Mouse (Mus musculus) midbrain, postnatal 0 days (tissue): ENCODE measurements at regions not wholly inside any gene's neighbourhood (a gene's known extent, or its start where the extent isn't known, plus 50 kb on each side); places are given as distances from the start of the nearest gene placed in this dataset.
A peak's percentile ranks its signal among the peaks of the same experiment; 100 is the strongest.

Experiments used
- ATAC-seq: fragments of 200-750 bp; cut with Nextera tagmentation; 2 replicates; pipeline ENCODE4 v1.8.0; 2017; ENCODE audit warnings: moderate number of reproducible peaks, mild to moderate bottlenecking, moderate TSS enrichment, moderate library complexity; ENCODE audit not compliant: low FRiP score
- DNase-seq: peaks from one replicate; pipeline ENCODE4 v3.0.0-alpha.2; 2015; ENCODE audit warnings: low spot score
- H3K27ac ChIP-seq: fragments of 300-500 bp; sonication (generic); 2 replicates; pipeline ENCODE4 v1.5.1; 2014; ENCODE audit warnings: low read depth, mild to moderate bottlenecking, low read length, mixed read lengths
- H3K27me3 ChIP-seq: fragments of 300-500 bp; sonication (generic); 2 replicates; pipeline ENCODE4 v1.6.1; 2014; ENCODE audit warnings: low read length, control low read depth, mixed read lengths; ENCODE audit not compliant: insufficient read depth
- H3K36me3 ChIP-seq: fragments of 300-500 bp; sonication (generic); 2 replicates; pipeline ENCODE4 v1.6.1; 2014; ENCODE audit warnings: low read length, control low read depth, mixed read lengths; ENCODE audit not compliant: insufficient read depth
- H3K4me1 ChIP-seq: fragments of 300-500 bp; sonication (generic); 2 replicates; pipeline ENCODE4 v1.6.1; 2014; ENCODE audit warnings: mild to moderate bottlenecking, control low read depth, antibody characterized with exemption, low read length, mixed read lengths; ENCODE audit not compliant: insufficient read depth
- H3K4me2 ChIP-seq: fragments of 300-500 bp; sonication (generic); 2 replicates; pipeline ENCODE4 v1.6.1; 2014; ENCODE audit warnings: low read depth, mild to moderate bottlenecking, low read length, mixed read lengths; ENCODE audit not compliant: poor library complexity, severe bottlenecking
- H3K4me3 ChIP-seq: fragments of 300-500 bp; sonication (generic); 2 replicates; pipeline ENCODE4 v1.5.1; 2014; ENCODE audit warnings: low read depth, mild to moderate bottlenecking, low read length, moderate library complexity
- H3K9ac ChIP-seq: fragments of 300-500 bp; sonication (generic); replicated peaks from 2 replicates; pipeline ENCODE4 v1.6.1; 2014; ENCODE audit warnings: mild to moderate bottlenecking, low read length, moderate library complexity, mixed read lengths; ENCODE audit not compliant: poor library complexity, severe bottlenecking
- H3K9me3 ChIP-seq: fragments of 300-500 bp; sonication (generic); 2 replicates; pipeline ENCODE4 v1.6.1; 2016; ENCODE audit warnings: low read length, control low read depth
- CTCF ChIP-seq: IDR thresholded peaks from 2 replicates; pipeline ENCODE4 v1.5.1; 2016; ENCODE audit warnings: antibody characterized with exemption, mild to moderate bottlenecking
- WGBS: fragments of 180-500 bp; shearing (Covaris S2); extraction: QIAGEN DNeasy Blood & Tissue Kit; methylation state at CpG from one replicate; pipeline ENCODE4 v1.1.7; 2014; 5-methylcytosine and 5-hydroxymethylcytosine counted together

- no peak for ATAC-seq
- Histone ChIP-seq H3K27ac (no peak overlapping the region), H3K27me3 (no peaks in the 10 kb centered on the region), H3K36me3 (no peaks in the 10 kb centered on the region), H3K9ac (no peak overlapping the region), H3K4me2 (no peak overlapping the region), H3K4me1 (no peaks in the 10 kb centered on the region), H3K4me3 (no peak overlapping the region), H3K9me3 (no peaks in the 10 kb centered on the region)
- TF ChIP-seq CTCF = no peak
- WGBS = 8% methylated on average over 3 of the region's 3 CpGs
- no peak for DNase-seq
Observed at GRCm38 (mm10) chr15:63052570-63053255, 792.3 kb downstream of the Gsdmc2 start.

DNA sequence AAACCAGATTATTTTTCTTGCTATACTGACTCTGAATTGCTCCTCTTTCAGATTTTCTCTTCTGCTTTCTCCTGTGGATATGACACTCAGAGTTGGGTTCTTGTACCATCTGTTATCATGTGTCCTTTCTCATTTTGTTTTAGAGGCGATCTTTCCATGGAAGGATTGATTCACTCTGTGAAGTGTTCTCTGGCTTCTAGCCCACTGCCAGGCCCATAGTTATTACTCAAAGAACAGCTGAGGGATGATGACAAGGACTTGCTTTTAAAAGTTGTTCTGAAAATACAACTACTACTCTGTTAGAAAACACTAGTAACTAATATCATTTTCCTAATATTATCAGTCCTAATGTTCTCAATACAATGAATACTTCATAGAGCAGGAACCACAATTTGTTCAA lies 794.9 kb downstream of the Gsdmc2 start:
- Histone ChIP-seq H3K9me3 (no peaks in the 10 kb centered on the region), H3K27me3 (no peaks in the 10 kb centered on the region), H3K4me1 (no peaks in the 10 kb centered on the region), H3K36me3 (no peaks in the 10 kb centered on the region), H3K27ac (no peak overlapping the region), H3K9ac (no peak overlapping the region), H3K4me3 (no peak overlapping the region), H3K4me2 (no peak overlapping the region)
- DNase-seq = no peak
- TF ChIP-seq CTCF = no peak
- 95% methylated on average over 1 of the region's 1 CpGs for WGBS
- no peak for ATAC-seq

GRCm38 (mm10) chr15:63042367-63042766 lies 802.6 kb downstream of the Gsdmc2 start:
- no peaks in the 10 kb centered on the region for H3K9me3 ChIP-seq
- no peaks in the 10 kb centered on the region for H3K36me3 ChIP-seq
- TF ChIP-seq CTCF = no peak
- DNase-seq = no peak
- no peak overlapping the region for H3K9ac ChIP-seq
- H3K27ac ChIP-seq = no peak overlapping the region
- H3K4me3 ChIP-seq = no peak overlapping the region
- no peaks in the 10 kb centered on the region for H3K27me3 ChIP-seq
- ATAC-seq = no peak
- no peak overlapping the region for H3K4me2 ChIP-seq
- H3K4me1 ChIP-seq = no peaks in the 10 kb centered on the region

GRCm38 (mm10) chr15:63036241-63036640 lies 808.7 kb downstream of the Gsdmc2 start:
- H3K4me2 ChIP-seq = no peak overlapping the region
- no peaks in the 10 kb centered on the region for H3K27me3 ChIP-seq
- no peak overlapping the region for H3K4me3 ChIP-seq
- no peak overlapping the region for H3K9ac ChIP-seq
- WGBS = 87% methylated on average over 7 of the region's 7 CpGs
- TF ChIP-seq CTCF = no peak
- no peaks in the 10 kb centered on the region for H3K9me3 ChIP-seq
- H3K36me3 ChIP-seq = no peaks in the 10 kb centered on the region
- ATAC-seq (no peak), DNase-seq (peak; percentile 69)
- no peak overlapping the region for H3K27ac ChIP-seq
- H3K4me1 ChIP-seq = no peaks in the 10 kb centered on the region

DNA sequence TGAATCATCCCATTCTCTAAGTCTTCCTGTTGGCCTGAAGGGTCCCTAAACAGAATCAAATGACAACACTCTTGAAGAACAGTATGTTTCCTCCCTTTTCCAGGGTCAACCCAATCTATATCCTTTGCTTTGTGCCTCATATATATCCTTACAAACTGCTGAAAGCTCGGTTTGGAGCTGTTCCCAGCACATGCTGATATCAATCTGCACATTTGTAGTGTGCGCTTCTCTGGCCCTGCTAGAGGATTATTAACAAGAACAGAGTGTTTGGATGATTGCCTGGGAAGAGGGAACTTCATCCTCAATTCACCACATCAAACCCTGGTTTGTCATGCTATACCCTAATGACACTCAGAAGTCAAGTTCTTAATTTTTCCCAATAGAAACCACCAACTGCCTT lies 824.2 kb downstream of the Gsdmc2 start:
- H3K4me3 ChIP-seq = no peak overlapping the region
- H3K9me3 ChIP-seq = no peaks in the 10 kb centered on the region
- peak; percentile 45 for DNase-seq
- H3K9ac ChIP-seq = no peak overlapping the region
- no peaks in the 10 kb centered on the region for H3K4me1 ChIP-seq
- no peaks in the 10 kb centered on the region for H3K27me3 ChIP-seq
- ATAC-seq = no peak
- no peak for TF ChIP-seq CTCF
- H3K36me3 ChIP-seq = no peaks in the 10 kb centered on the region
- no peak overlapping the region for H3K27ac ChIP-seq
- WGBS = 74% methylated on average over 2 of the region's 2 CpGs
- H3K4me2 ChIP-seq = no peak overlapping the region

- H3K9me3 ChIP-seq = no peaks in the 10 kb centered on the region
- TF ChIP-seq CTCF = no peak
- no peaks in the 10 kb centered on the region for H3K36me3 ChIP-seq
- H3K9ac ChIP-seq = no peak overlapping the region
- ATAC-seq = no peak
- H3K27me3 ChIP-seq = no peaks in the 10 kb centered on the region
- WGBS = 62% methylated on average over 3 of the region's 3 CpGs
- H3K27ac ChIP-seq = no peak overlapping the region
- no peak for DNase-seq
- H3K4me2 ChIP-seq = no peak overlapping the region
- no peak overlapping the region for H3K4me3 ChIP-seq
- H3K4me1 ChIP-seq = no peaks in the 10 kb centered on the region
Observed at GRCm38 (mm10) chr15:63017966-63018365, 827.0 kb downstream of the Gsdmc2 start.
